Mouse (Mus musculus): Measurements from ENCODE around the gene Arhgef11.
"Not testable (repeated sequence)": the region's sequence is repeated elsewhere in the genome, so short reads cannot be mapped to it uniquely, and the experiment has no call there.

Gene Arhgef11

GRCm38 (mm10) chr3:87616957-87617810, at the start of gene Arhgef11:
Gene Arhgef11, plus strand, starts transcription at chr3:87617559.
- in situ Hi-C loops (cut with MboI, MseI) = no loop called here

GRCm38 (mm10) chr3:87568681-87569080, 48.7 kb upstream of the Arhgef11 start:
- in situ Hi-C loops (cut with MboI, MseI) = loop anchor here (10.0 kb wide), 1 partner anchor 324 kb away; no protein-coding TSS in a partner anchor

GRCm38 (mm10) chr3:87575766-87576165, 41.6 kb upstream of the Arhgef11 start:
- in situ Hi-C loops (cut with MboI, MseI) = no loop called here

GRCm38 (mm10) chr3:87582259-87582658, 35.1 kb upstream of the Arhgef11 start:
- in situ Hi-C loops (cut with MboI, MseI) = no loop called here

- in situ Hi-C loops (cut with MboI, MseI) = loop anchor here (10.0 kb wide), 1 partner anchor 519 kb away; no protein-coding TSS in a partner anchor
Measured at GRCm38 (mm10) chr3:87593793-87594192, 23.6 kb upstream of the Arhgef11 start.

GRCm38 (mm10) chr3:87595328-87595727, 22.0 kb upstream of the Arhgef11 start:
- in situ Hi-C loops (cut with MboI, MseI) = loop anchor here (10.0 kb wide), 1 partner anchor 521 kb away; no protein-coding TSS in a partner anchor

GRCm38 (mm10) chr3:87601077-87601476, 16.3 kb upstream of the Arhgef11 start:
- in situ Hi-C loops (cut with MboI, MseI) = not testable (repeated sequence)

- in situ Hi-C loops (cut with MboI, MseI) = no loop called here
Measured at GRCm38 (mm10) chr3:87616354-87616753, 1.0 kb upstream of the Arhgef11 start.

- in situ Hi-C loops (cut with MboI, MseI) = no loop called here
Measured at GRCm38 (mm10) chr3:87617811-87618130, 412 bp downstream of the Arhgef11 start.

GRCm38 (mm10) chr3:87618240-87618639, 881 bp downstream of the Arhgef11 start:
- in situ Hi-C loops (cut with MboI, MseI) = no loop called here

GRCm38 (mm10) chr3:87618981-87619710, 1.8 kb downstream of the Arhgef11 start:
- in situ Hi-C loops (cut with MboI, MseI) = no loop called here

GRCm38 (mm10) chr3:87620218-87620891, 3.0 kb downstream of the Arhgef11 start:
- in situ Hi-C loops (cut with MboI, MseI) = no loop called here

GRCm38 (mm10) chr3:87624899-87625298, 7.5 kb downstream of the Arhgef11 start:
- in situ Hi-C loops (cut with MboI, MseI) = no loop called here

GRCm38 (mm10) chr3:87630899-87631298, 13.5 kb downstream of the Arhgef11 start:
- in situ Hi-C loops (cut with MboI, MseI) = no loop called here

GRCm38 (mm10) chr3:87631408-87631807, 14.0 kb downstream of the Arhgef11 start:
- in situ Hi-C loops (cut with MboI, MseI) = no loop called here

GRCm38 (mm10) chr3:87635514-87635913, 18.2 kb downstream of the Arhgef11 start:
- in situ Hi-C loops (cut with MboI, MseI) = no loop called here

- in situ Hi-C loops (cut with MboI, MseI) = no loop called here
Measured at GRCm38 (mm10) chr3:87643453-87643852, 26.1 kb downstream of the Arhgef11 start.

GRCm38 (mm10) chr3:87646174-87646573, 28.8 kb downstream of the Arhgef11 start:
- in situ Hi-C loops (cut with MboI, MseI) = no loop called here

GRCm38 (mm10) chr3:87649063-87649462, 31.7 kb downstream of the Arhgef11 start:
- in situ Hi-C loops (cut with MboI, MseI) = no loop called here

- in situ Hi-C loops (cut with MboI, MseI) = no loop called here
Measured at GRCm38 (mm10) chr3:87658348-87658747, 41.0 kb downstream of the Arhgef11 start.

GRCm38 (mm10) chr3:87659692-87660429, 42.5 kb downstream of the Arhgef11 start:
- in situ Hi-C loops (cut with MboI, MseI) = no loop called here
